Mouse (Mus musculus): ENCODE data around the gene Szrd1. TPM values are rescaled to one million over a fixed set of nuclear protein-coding genes. Genes with fewer than 3 reads are reported as not detected.

Szrd1 gene
- total and polyA plus RNA-seq, 3 experiments, result 75.7 to 135 (median 130) TPM

GRCm38 (mm10) chr4:141114521-141114981 lies 25.0 kb downstream of the Szrd1 start:
- no peak for DNase-seq

- DNase-seq, result no peak
Observed at GRCm38 (mm10) chr4:141113831-141114230, 25.7 kb downstream of the Szrd1 start.

- no peak for DNase-seq
Observed at GRCm38 (mm10) chr4:141108196-141108732, 31.3 kb downstream of the Szrd1 start.

GRCm38 (mm10) chr4:141106526-141107183 lies 32.9 kb downstream of the Szrd1 start:
- no peak for DNase-seq

GRCm38 (mm10) chr4:141101855-141102254 lies 37.7 kb downstream of the Szrd1 start:
- DNase-seq, result no peak

GRCm38 (mm10) chr4:141101291-141101690 lies 38.3 kb downstream of the Szrd1 start:
- no peak for DNase-seq

GRCm38 (mm10) chr4:141099956-141100355 lies 39.6 kb downstream of the Szrd1 start:
- DNase-seq, result no peak

GRCm38 (mm10) chr4:141098935-141099334 lies 40.6 kb downstream of the Szrd1 start:
- DNase-seq, result no peak

GRCm38 (mm10) chr4:141096710-141097109 lies 42.9 kb downstream of the Szrd1 start:
- DNase-seq, result no peak

GRCm38 (mm10) chr4:141095016-141095415 lies 44.6 kb downstream of the Szrd1 start:
- peak; percentile 56 for DNase-seq

- no peak for DNase-seq
Observed at GRCm38 (mm10) chr4:141088714-141089113, 50.9 kb downstream of the Szrd1 start.

GRCm38 (mm10) chr4:141088033-141088432 lies 51.5 kb downstream of the Szrd1 start, which contains the start of gene Spata21:
TSS of gene Spata21 (plus strand) at chr4:141088333.
- no peak for DNase-seq

- DNase-seq, result no peak
Observed at GRCm38 (mm10) chr4:141086862-141087261, 52.7 kb downstream of the Szrd1 start.

GRCm38 (mm10) chr4:141078510-141079137 lies 61.0 kb downstream of the Szrd1 start:
- no peak for DNase-seq

GRCm38 (mm10) chr4:141077681-141078509 lies 61.7 kb downstream of the Szrd1 start, which contains the start of gene Necap2:
TSS of gene Necap2 (minus strand) at chr4:141078357.
- peak; percentile 95 for DNase-seq

GRCm38 (mm10) chr4:141076761-141077506 lies 62.6 kb downstream of the Szrd1 start:
- DNase-seq, result no peak

- no peak for DNase-seq
Observed at GRCm38 (mm10) chr4:141074109-141074508, 65.5 kb downstream of the Szrd1 start.

- peak; percentile 66 for DNase-seq
Observed at GRCm38 (mm10) chr4:141073661-141074060, 65.9 kb downstream of the Szrd1 start.

- DNase-seq, result no peak
Observed at GRCm38 (mm10) chr4:141072502-141072901, 67.1 kb downstream of the Szrd1 start.

GRCm38 (mm10) chr4:141069731-141070130 lies 69.8 kb downstream of the Szrd1 start:
- peak; percentile 34 for DNase-seq

- DNase-seq, result no peak
Observed at GRCm38 (mm10) chr4:141068655-141069054, 70.9 kb downstream of the Szrd1 start.
